Mouse (Mus musculus) embryonic facial prominence, embryonic 14.5 days (tissue): ENCODE measurements at regions not wholly inside any gene's neighbourhood (a gene's known extent, or its start where the extent isn't known, plus 50 kb on each side); places are given as distances from the start of the nearest gene placed in this dataset.
A peak's percentile ranks its signal among the peaks of the same experiment; 100 is the strongest.

Experiments used
- ATAC-seq: fragments of 200-750 bp; cut with Nextera tagmentation; 2 replicates; pipeline ENCODE4 v1.8.0; 2017; ENCODE audit warnings: low read depth, moderate number of reproducible peaks, moderate TSS enrichment
- DNase-seq: peaks from one replicate; pipeline ENCODE4 v3.0.0-alpha.2; 2015; ENCODE audit warnings: low spot score
- H3K27ac ChIP-seq: fragments of 300-500 bp; sonication (generic); replicated peaks from 2 replicates; pipeline ENCODE4 v1.5.1; 2014; ENCODE audit warnings: low read depth, mild to moderate bottlenecking, low read length, moderate library complexity
- H3K27me3 ChIP-seq: fragments of 300-500 bp; sonication (generic); replicated peaks from 2 replicates; pipeline ENCODE4 v1.6.1; 2014; ENCODE audit warnings: low read length; ENCODE audit not compliant: control insufficient read depth, insufficient read depth
- H3K36me3 ChIP-seq: fragments of 300-500 bp; sonication (generic); 2 replicates; pipeline ENCODE4 v1.6.1; 2014; ENCODE audit warnings: low read length, mixed read lengths; ENCODE audit not compliant: control insufficient read depth, insufficient read depth
- H3K4me1 ChIP-seq: fragments of 300-500 bp; sonication (generic); 2 replicates; pipeline ENCODE4 v1.6.1; 2014; ENCODE audit warnings: antibody characterized with exemption, low read length; ENCODE audit not compliant: control insufficient read depth, insufficient read depth
- H3K4me2 ChIP-seq: fragments of 300-500 bp; sonication (generic); 2 replicates; pipeline ENCODE4 v1.6.1; 2014; ENCODE audit warnings: low read depth, mild to moderate bottlenecking, low read length, moderate library complexity, mixed read lengths
- H3K4me3 ChIP-seq: fragments of 300-500 bp; sonication (generic); 2 replicates; pipeline ENCODE4 v1.5.1; 2014; ENCODE audit warnings: low read depth, mild to moderate bottlenecking, low read length
- H3K9ac ChIP-seq: fragments of 300-500 bp; sonication (generic); 2 replicates; pipeline ENCODE4 v1.6.1; 2014; ENCODE audit warnings: low read depth, mild to moderate bottlenecking, low read length, moderate library complexity, mixed read lengths
- H3K9me3 ChIP-seq: fragments of 300-500 bp; sonication (generic); 2 replicates; pipeline ENCODE4 v1.6.1; 2016; ENCODE audit warnings: low read length; ENCODE audit not compliant: control insufficient read depth
- WGBS: fragments of 180-500 bp; shearing (Covaris S2); extraction: QIAGEN DNeasy Blood & Tissue Kit; methylation state at CpG from one replicate; pipeline ENCODE4 v1.1.7; 2014; 5-methylcytosine and 5-hydroxymethylcytosine counted together

- ATAC-seq (no peak), DNase-seq (no peak)
- Histone ChIP-seq H3K27me3 (no peaks in the 10 kb centered on the region), H3K4me2 (no peak overlapping the region), H3K4me3 (no peak overlapping the region), H3K9me3 (no peaks in the 10 kb centered on the region), H3K36me3 (no peaks in the 10 kb centered on the region), H3K4me1 (peaks cover 18% of the 10 kb centered on the region), H3K9ac (no peak overlapping the region), H3K27ac (no peak overlapping the region)
- WGBS, result 45% methylated on average over 1 of the region's 1 CpGs
Measured at GRCm38 (mm10) chr13:43904291-43904690, 119.7 kb downstream of the Cd83 start.

- Histone ChIP-seq H3K27ac (no peak overlapping the region), H3K27me3 (no peaks in the 10 kb centered on the region), H3K9me3 (no peaks in the 10 kb centered on the region), H3K9ac (no peak overlapping the region), H3K36me3 (no peaks in the 10 kb centered on the region), H3K4me2 (no peak overlapping the region), H3K4me1 (peaks cover 18% of the 10 kb centered on the region), H3K4me3 (no peak overlapping the region)
- DNase-seq (no peak), ATAC-seq (no peak)
- 74% methylated on average over 7 of the region's 7 CpGs for WGBS
Measured at GRCm38 (mm10) chr13:43906241-43906640, 121.7 kb downstream of the Cd83 start.

DNA sequence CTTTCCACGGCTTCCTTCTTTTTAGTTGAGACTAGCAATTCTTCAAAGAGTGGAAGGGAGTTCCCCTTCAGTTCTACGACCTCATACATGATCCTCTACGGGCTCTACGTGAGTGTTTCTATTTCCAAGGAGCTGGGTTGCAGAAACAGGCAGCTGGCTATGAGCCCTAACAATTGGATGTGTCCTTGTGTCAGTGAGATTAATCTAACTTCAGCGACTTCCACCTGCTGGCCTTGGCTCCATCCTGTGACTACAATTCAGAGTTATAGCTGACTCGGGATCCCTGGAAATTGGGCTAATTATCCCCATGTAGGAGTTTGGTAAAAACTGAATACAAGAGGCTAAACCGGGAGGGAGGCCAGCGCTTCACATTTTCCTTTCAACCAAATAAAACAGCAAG is 122.8 kb downstream of the Cd83 start:
- DNase-seq, result peak; percentile 35

GRCm38 (mm10) chr13:43908041-43908644 is 123.6 kb downstream of the Cd83 start:
- no peak overlapping the region for H3K27ac ChIP-seq
- DNase-seq, result no peak
- peaks cover 18% of the 10 kb centered on the region for H3K4me1 ChIP-seq
- H3K9me3 ChIP-seq, result no peaks in the 10 kb centered on the region
- H3K4me2 ChIP-seq, result no peak overlapping the region
- ATAC-seq, result no peak
- no peak overlapping the region for H3K9ac ChIP-seq
- no peaks in the 10 kb centered on the region for H3K27me3 ChIP-seq
- no peaks in the 10 kb centered on the region for H3K36me3 ChIP-seq
- no peak overlapping the region for H3K4me3 ChIP-seq
- 51% methylated on average over 16 of the region's 16 CpGs for WGBS

More for the DNA sequence above, 122.8 kb downstream of the Cd83 start:
- no peak overlapping the region for H3K9ac ChIP-seq
- no peak overlapping the region for H3K4me3 ChIP-seq
- peaks cover 18% of the 10 kb centered on the region for H3K4me1 ChIP-seq
- no peaks in the 10 kb centered on the region for H3K36me3 ChIP-seq
- H3K27me3 ChIP-seq, result no peaks in the 10 kb centered on the region
- no peak overlapping the region for H3K27ac ChIP-seq
- WGBS, result 51% methylated on average over 8 of the region's 8 CpGs
- no peaks in the 10 kb centered on the region for H3K9me3 ChIP-seq
- no peak overlapping the region for H3K4me2 ChIP-seq
- no peak for ATAC-seq

GRCm38 (mm10) chr13:43909933-43910332 is 125.4 kb downstream of the Cd83 start:
- no peak for DNase-seq
- no peaks in the 10 kb centered on the region for H3K27me3 ChIP-seq
- WGBS, result 32% methylated on average over 7 of the region's 7 CpGs
- H3K27ac ChIP-seq, result no peak overlapping the region
- no peak overlapping the region for H3K4me2 ChIP-seq
- H3K36me3 ChIP-seq, result no peaks in the 10 kb centered on the region
- H3K4me1 ChIP-seq, result peaks cover 18% of the 10 kb centered on the region
- H3K4me3 ChIP-seq, result no peak overlapping the region
- no peak overlapping the region for H3K9ac ChIP-seq
- H3K9me3 ChIP-seq, result no peaks in the 10 kb centered on the region
- ATAC-seq, result no peak

- peaks cover 7% of the 10 kb centered on the region for H3K4me1 ChIP-seq
- 26% methylated on average over 7 of the region's 7 CpGs for WGBS
- no peak overlapping the region for H3K4me3 ChIP-seq
- no peaks in the 10 kb centered on the region for H3K27me3 ChIP-seq
- ATAC-seq, result no peak
- DNase-seq, result no peak
- H3K9me3 ChIP-seq, result peaks cover 5% of the 10 kb centered on the region; the same call in 1 of the 2 replicates
- no peak overlapping the region for H3K9ac ChIP-seq
- H3K36me3 ChIP-seq, result no peaks in the 10 kb centered on the region
- H3K27ac ChIP-seq, result no peak overlapping the region
- H3K4me2 ChIP-seq, result no peak overlapping the region
Measured at GRCm38 (mm10) chr13:43913476-43913875, 128.9 kb downstream of the Cd83 start.

GRCm38 (mm10) chr13:43919781-43920420 is 135.3 kb downstream of the Cd83 start:
- whole genome bisulfite sequencing, result 73% methylated on average over 5 of the region's 5 CpGs

DNA sequence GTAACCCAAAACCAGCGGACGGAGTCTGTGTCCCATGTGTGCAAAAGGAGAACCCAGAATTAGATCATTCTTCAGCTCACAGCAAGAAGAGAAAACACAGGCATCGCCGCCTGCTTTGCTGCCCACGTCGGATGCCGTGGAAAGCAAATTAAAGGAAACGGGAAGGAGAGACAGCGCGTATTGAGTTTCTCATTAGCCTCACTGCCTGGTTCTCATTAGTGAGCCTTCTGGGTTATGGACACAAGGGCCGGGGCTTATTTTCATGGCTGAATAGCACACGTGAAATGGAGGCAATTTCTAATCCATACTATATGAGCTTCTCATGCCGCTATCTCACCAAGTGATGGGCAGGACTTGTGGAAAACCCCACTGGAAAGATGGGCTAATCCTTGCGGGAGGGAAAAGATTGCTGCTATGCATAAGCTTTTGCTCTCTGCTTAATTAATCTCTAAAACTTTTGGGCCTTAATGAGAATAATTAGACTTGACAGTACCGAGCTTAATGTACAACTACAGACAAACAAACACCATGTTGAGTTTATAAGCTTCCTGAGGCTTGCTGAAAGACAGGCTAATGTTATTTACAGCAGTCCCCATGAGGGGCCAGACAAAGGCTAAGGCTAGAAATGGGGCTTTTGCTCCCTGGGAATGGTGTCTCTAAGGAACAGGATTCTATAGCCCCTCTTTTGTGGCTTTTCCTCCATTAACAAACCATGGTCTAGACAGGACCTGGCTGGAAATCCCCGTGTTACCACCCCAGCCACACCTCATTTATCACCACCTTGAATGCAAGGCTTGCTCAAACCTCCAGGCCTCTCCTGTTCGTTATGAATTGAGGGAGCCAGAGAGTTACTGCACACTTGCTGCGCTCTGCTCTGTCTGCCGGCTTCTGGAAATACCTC is 145.8 kb downstream of the Cd83 start:
- Histone ChIP-seq H3K4me1 (peaks cover 4% of the 10 kb centered on the region; the same call in 1 of the 2 replicates), H3K27me3 (no peaks in the 10 kb centered on the region), H3K4me2 (no peak overlapping the region), H3K9ac (no peak overlapping the region), H3K9me3 (peaks cover 11% of the 10 kb centered on the region; the same call in 1 of the 2 replicates), H3K4me3 (no peak overlapping the region), H3K27ac (0 out of 2 replicates have a peak overlapping the region, but pooled peaks have one; percentile 16), H3K36me3 (no peaks in the 10 kb centered on the region)
- DNase-seq, result peak; percentile 85
- WGBS, result 30% methylated on average over 19 of the region's 19 CpGs
- ATAC-seq, result no peak

More at GRCm38 (mm10) chr13:43919781-43920420, 135.3 kb downstream of the Cd83 start:
- H3K27me3 ChIP-seq, result no peaks in the 10 kb centered on the region
- H3K4me3 ChIP-seq, result no peak overlapping the region
- no peaks in the 10 kb centered on the region for H3K4me1 ChIP-seq
- ATAC-seq (no peak), DNase-seq (no peak)
- H3K9ac ChIP-seq, result no peak overlapping the region
- H3K9me3 ChIP-seq, result peaks cover 5% of the 10 kb centered on the region; the same call in 1 of the 2 replicates
- no peak overlapping the region for H3K27ac ChIP-seq
- H3K4me2 ChIP-seq, result no peak overlapping the region
- no peaks in the 10 kb centered on the region for H3K36me3 ChIP-seq
